Mouse (Mus musculus): ENCODE data around the gene Emc1.
"Not testable (repeated sequence)": the region's sequence is repeated elsewhere in the genome, so short reads cannot be mapped to it uniquely, and the experiment has no call there.

Emc1 gene

GRCm38 (mm10) chr4:139360761-139361548 lies 8.6 kb downstream of the Emc1 start:
- DNase-seq, result no peak

GRCm38 (mm10) chr4:139367336-139367735 lies 14.9 kb downstream of the Emc1 start:
- no peak for DNase-seq

- DNase-seq, result no peak
Measured at GRCm38 (mm10) chr4:139368038-139368437, 15.7 kb downstream of the Emc1 start.

- no peak for DNase-seq
Measured at GRCm38 (mm10) chr4:139373130-139373529, 20.7 kb downstream of the Emc1 start.

- no peak for DNase-seq
Measured at GRCm38 (mm10) chr4:139373531-139373930, 21.1 kb downstream of the Emc1 start.

GRCm38 (mm10) chr4:139379719-139380118 lies 27.3 kb downstream of the Emc1 start:
- no peak for DNase-seq

GRCm38 (mm10) chr4:139380207-139380748 lies 27.9 kb downstream of the Emc1 start:
- DNase-seq, result peak; percentile 100

GRCm38 (mm10) chr4:139380775-139381451 lies 28.5 kb downstream of the Emc1 start:
- no peak for DNase-seq

- DNase-seq, result no peak
Measured at GRCm38 (mm10) chr4:139381452-139381845, 29.1 kb downstream of the Emc1 start.

- DNase-seq, result no peak
Measured at GRCm38 (mm10) chr4:139382231-139382630, 29.8 kb downstream of the Emc1 start.

GRCm38 (mm10) chr4:139385841-139386240 lies 33.5 kb downstream of the Emc1 start:
- not testable (repeated sequence) for DNase-seq

GRCm38 (mm10) chr4:139386869-139387319 lies 34.5 kb downstream of the Emc1 start:
- no peak for DNase-seq

GRCm38 (mm10) chr4:139389557-139389956 lies 37.2 kb downstream of the Emc1 start:
- no peak for DNase-seq

GRCm38 (mm10) chr4:139395431-139395830 lies 43.0 kb downstream of the Emc1 start:
- no peak for DNase-seq

GRCm38 (mm10) chr4:139400487-139400886 lies 48.1 kb downstream of the Emc1 start:
- no peak for DNase-seq

GRCm38 (mm10) chr4:139403214-139403613 lies 50.8 kb downstream of the Emc1 start:
- no peak for DNase-seq

GRCm38 (mm10) chr4:139411351-139411750 lies 59.0 kb downstream of the Emc1 start:
- DNase-seq, result no peak

- DNase-seq, result no peak
Measured at GRCm38 (mm10) chr4:139417868-139418267, 65.5 kb downstream of the Emc1 start.

GRCm38 (mm10) chr4:139421621-139422020 lies 69.2 kb downstream of the Emc1 start:
- DNase-seq, result no peak

- no peak for DNase-seq
Measured at GRCm38 (mm10) chr4:139422409-139422808, 70.0 kb downstream of the Emc1 start.

- DNase-seq, result no peak
Measured at GRCm38 (mm10) chr4:139423270-139423669, 70.9 kb downstream of the Emc1 start.

All from right cerebral cortex, adult 18-20 months (tissue).